Mouse (Mus musculus) stomach, adult 2 months (tissue): ENCODE measurements around the gene Chit1. TPM values are rescaled to one million over a fixed set of nuclear protein-coding genes. Genes with fewer than 3 reads are reported as not detected.

ENCODE experiments used
- polyA plus RNA-seq: library from polyadenylated mRNA; depleted of rRNA; stranded (reverse); fragments of >200 nt; gene quantifications from 2 replicates; pipeline ENCODE4 v1.2.3, GENCODE M21; 2012; rRNA removed

Gene Chit1
- 36.1 and 38.3 TPM in 2 replicates for polyA plus RNA-seq

GRCm38 (mm10) chr1:134110979-134111378 lies at the start of gene Chit1:
TSS of gene Chit1 (plus strand) at chr1:134111242.

GRCm38 (mm10) chr1:134078802-134079476 lies 32.1 kb upstream of the Chit1 start, which contains the start of gene Btg2:
TSS of gene Btg2 (minus strand) at chr1:134079120.

GRCm38 (mm10) chr1:134182025-134182424 lies 71.0 kb downstream of the Chit1 start, which contains the start of gene Chil1:
TSS of gene Chil1 (plus strand) at chr1:134182176.

GRCm38 (mm10) chr1:134193126-134193525 lies 82.1 kb downstream of the Chit1 start, which contains the start of gene Mybph:
TSS of gene Mybph (plus strand) at chr1:134193448.

Other genes starting within 250 kb of the Chit1 start
- gene Optc, start 203.2 kb upstream of the Chit1 start, polyA plus RNA-seq, result 15.5 and 23.9 TPM in 2 replicates
- gene Prelp, start 189.8 kb upstream of the Chit1 start, polyA plus RNA-seq, result 21.0 and 25.3 TPM in 2 replicates
- 1.8 and 2.7 TPM in 2 replicates for gene Fmod, start 74.0 kb upstream of the Chit1 start, polyA plus RNA-seq
- gene Btg2, start 32.1 kb upstream of the Chit1 start, polyA plus RNA-seq, result 54.6 and 60.1 TPM in 2 replicates
- 0.87 and 2.3 TPM in 2 replicates for gene Chil1, start 70.9 kb downstream of the Chit1 start, polyA plus RNA-seq
- gene Mybph, start 82.2 kb downstream of the Chit1 start, polyA plus RNA-seq, result 1.3 and 2.8 TPM in 2 replicates
- 10.2 and 10.5 TPM in 2 replicates for gene Adora1, start 124.2 kb downstream of the Chit1 start, polyA plus RNA-seq
- 0.51 and 1.1 TPM in 2 replicates for gene Myog, start 178.7 kb downstream of the Chit1 start, polyA plus RNA-seq
- gene Ppfia4, start 221.7 kb downstream of the Chit1 start, polyA plus RNA-seq, result 3.7 and 3.8 TPM in 2 replicates